Mouse (Mus musculus): ENCODE results near the gene Neu4.

DNA sequence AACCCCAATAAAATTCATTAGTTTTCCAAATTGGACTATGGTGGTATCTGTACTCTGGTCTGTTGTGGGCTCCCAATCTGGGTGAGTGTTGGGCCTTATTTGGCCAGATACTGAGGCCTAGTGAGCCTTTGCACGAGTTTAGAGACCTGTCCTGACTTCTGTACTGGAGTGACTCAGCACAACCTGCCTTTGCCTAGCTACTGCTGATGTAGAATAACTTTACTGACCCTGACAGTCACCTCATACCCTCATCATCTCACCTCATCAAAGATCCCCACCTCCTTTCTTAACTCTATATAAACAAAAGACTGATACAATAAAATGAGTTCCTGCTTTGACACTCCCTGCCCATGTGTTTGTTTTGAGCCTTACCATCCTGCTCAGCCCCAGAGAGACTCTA lies 56.5 kb downstream of the Neu4 start:
- TF ChIP-seq CTCF (IDR thresholded peaks at IDR 0.05; ENCODE audit: extremely low read depth, insufficient read depth, low read length) (no peak), POLR2A (IDR thresholded peaks at IDR 0.05; ENCODE audit: extremely low read depth, insufficient read depth, low read length) (no peak)
